Mouse (Mus musculus) thymus, adult 2 months (tissue): ENCODE data around the gene Rgs8.

Source experiments
- CTCF ChIP-seq: fragments of 200-500 bp; IDR thresholded peaks from 2 replicates; pipeline ENCODE4 v1.5.1; 2012; ENCODE audit warnings: mild to moderate bottlenecking, control low read depth, low read length, moderate library complexity, borderline replicate concordance; ENCODE audit not compliant: control insufficient read depth, poor library complexity, insufficient read depth; ENCODE audit errors: extremely low read depth
- POLR2A ChIP-seq: fragments of 200-500 bp; IDR thresholded peaks from 2 replicates; pipeline ENCODE4 v1.6.1; 2012; ENCODE audit warnings: mild to moderate bottlenecking, low read length, control low read depth, moderate library complexity; ENCODE audit not compliant: control insufficient read depth, poor library complexity, insufficient read depth; ENCODE audit errors: extremely low read depth

- TF ChIP-seq POLR2A (no peak), CTCF (no peak)
These were observed 50.1 kb downstream of the Rgs8 start for GRCm38 (mm10) chr1:153702853-153703410.
